Mouse (Mus musculus) forebrain, embryonic 12.5 days (tissue): ENCODE results near the gene Ywhah. TPM values are rescaled to one million over a fixed set of nuclear protein-coding genes. Genes with fewer than 3 reads are reported as not detected.
"Not testable (repeated sequence)": the region's sequence is repeated elsewhere in the genome, so short reads cannot be mapped to it uniquely, and the experiment has no call there.

Experiments used
- ATAC-seq: fragments of 200-750 bp; cut with Nextera tagmentation; 2 replicates; pipeline ENCODE4 v1.8.0; 2017; ENCODE audit warnings: moderate TSS enrichment; ENCODE audit not compliant: low FRiP score
- H3K27ac ChIP-seq: fragments of 300-500 bp; sonication (generic); 2 replicates; pipeline ENCODE4 v1.5.1; 2016; ENCODE audit warnings: mild to moderate bottlenecking
- H3K27me3 ChIP-seq: fragments of 300-500 bp; sonication (generic); 2 replicates; pipeline ENCODE4 v1.6.1; 2016; ENCODE audit warnings: mild to moderate bottlenecking
- H3K36me3 ChIP-seq: fragments of 300-500 bp; sonication (generic); replicated peaks from 2 replicates; pipeline ENCODE4 v1.6.1; 2016; ENCODE audit warnings: mild to moderate bottlenecking
- H3K4me1 ChIP-seq: fragments of 300-500 bp; sonication (generic); 2 replicates; pipeline ENCODE4 v1.6.1; 2016
- H3K4me2 ChIP-seq: fragments of 300-500 bp; sonication (generic); 2 replicates; pipeline ENCODE4 v1.6.1; 2016; ENCODE audit warnings: mild to moderate bottlenecking, moderate library complexity
- H3K4me3 ChIP-seq: fragments of 300-500 bp; sonication (generic); replicated peaks from 2 replicates; pipeline ENCODE4 v1.5.1; 2016; ENCODE audit warnings: mild to moderate bottlenecking
- H3K9ac ChIP-seq: fragments of 300-500 bp; sonication (generic); 2 replicates; pipeline ENCODE4 v1.6.1; 2016; ENCODE audit warnings: mild to moderate bottlenecking
- H3K9me3 ChIP-seq: fragments of 300-500 bp; sonication (generic); 2 replicates; pipeline ENCODE4 v1.6.1; 2016
- WGBS: fragments of 180-500 bp; shearing (Covaris S2); methylation state at CpG from one replicate; pipeline ENCODE4 v1.1.7; 2016; 5-methylcytosine and 5-hydroxymethylcytosine counted together
- polyA plus RNA-seq: library from polyadenylated mRNA; unstranded; fragments of >200 nt; fragmentation: Nextera tagmentation; extraction: Ambion mirVana; gene quantifications from 2 replicates; pipeline ENCODE4 v1.2.1, GENCODE M21; 2016

The Ywhah gene
- polyA plus RNA-seq, 1 experiment from 2014 or later, result 453 TPM

DNA sequence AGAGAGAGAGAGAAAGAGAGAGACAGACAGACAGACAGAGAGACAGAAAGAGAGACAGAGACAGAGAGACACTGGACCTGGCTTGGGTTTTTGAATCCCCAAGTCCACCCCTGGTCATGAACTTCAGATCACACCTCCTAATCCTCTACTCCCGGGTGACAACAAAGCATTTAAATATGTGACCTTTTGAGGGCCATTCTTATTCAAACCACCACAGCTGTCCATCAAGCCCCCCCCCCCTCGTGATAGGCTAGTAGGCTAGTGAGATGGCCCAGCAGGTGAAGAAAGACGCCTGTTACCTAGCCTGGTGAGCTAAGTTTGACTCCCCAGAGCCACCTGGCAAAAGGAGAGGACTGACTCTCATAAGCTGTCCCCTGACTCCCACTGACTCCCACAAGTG, 16.3 kb downstream of the Ywhah start:
- H3K27me3 ChIP-seq, result no peaks in the 10 kb centered on the region

GRCm38 (mm10) chr5:33038656-33039509, 20.3 kb downstream of the Ywhah start:
- Histone ChIP-seq H3K27ac (no peak overlapping the region), H3K36me3 (no peaks in the 10 kb centered on the region), H3K9me3 (no peaks in the 10 kb centered on the region), H3K4me3 (no peak overlapping the region), H3K9ac (no peak overlapping the region), H3K4me1 (0 out of 2 replicates have a peak, but pooled peaks cover 6% of the 10 kb centered on the region), H3K27me3 (no peaks in the 10 kb centered on the region), H3K4me2 (peak overlapping the region; percentile 47)
- WGBS, result 52% methylated on average over 13 of the region's 13 CpGs
- ATAC-seq, result no peak

More for the DNA sequence above, 16.3 kb downstream of the Ywhah start:
- ATAC-seq, result no peak
- Histone ChIP-seq H3K9me3 (no peaks in the 10 kb centered on the region), H3K27ac (no peak overlapping the region), H3K36me3 (no peaks in the 10 kb centered on the region), H3K4me2 (no peak overlapping the region), H3K4me3 (no peak overlapping the region), H3K4me1 (peaks cover 22% of the 10 kb centered on the region), H3K9ac (no peak overlapping the region)
- 46% methylated on average over 3 of the region's 3 CpGs for WGBS

DNA sequence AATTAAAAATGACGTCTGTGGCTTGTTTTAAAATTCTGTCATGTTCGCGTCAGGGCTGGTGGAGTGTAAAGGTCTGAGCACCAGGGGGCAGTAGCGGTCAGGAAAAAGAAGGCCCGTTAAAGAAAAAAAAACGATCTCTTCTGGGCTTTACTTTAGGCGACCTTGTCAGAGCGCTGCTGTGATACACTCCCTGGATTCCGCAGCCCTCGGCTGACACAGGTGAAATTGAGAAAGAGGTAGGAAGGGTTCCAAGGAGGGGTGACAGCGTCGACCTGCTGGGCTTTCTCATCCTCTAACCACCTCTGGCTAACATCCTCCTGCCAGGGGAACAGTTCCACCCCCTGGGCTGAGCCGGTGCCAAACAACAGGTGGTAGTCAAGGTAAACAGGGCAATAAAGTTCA, 20.9 kb downstream of the Ywhah start:
- peak overlapping the region; percentile 47 for H3K4me2 ChIP-seq
- no peak overlapping the region for H3K27ac ChIP-seq
- H3K4me1 ChIP-seq, result 0 out of 2 replicates have a peak, but pooled peaks cover 6% of the 10 kb centered on the region
- ATAC-seq, result 0 out of 2 replicates have a peak, but pooled peaks have one; percentile 36
- WGBS, result 6% methylated on average over 13 of the region's 13 CpGs
- H3K9ac ChIP-seq, result no peak overlapping the region
- H3K36me3 ChIP-seq, result no peaks in the 10 kb centered on the region
- H3K9me3 ChIP-seq, result no peaks in the 10 kb centered on the region
- 0 out of 2 replicates have a peak overlapping the region, but pooled peaks have one; percentile 5 for H3K4me3 ChIP-seq
- H3K27me3 ChIP-seq, result no peaks in the 10 kb centered on the region

- H3K4me2 ChIP-seq, H3K4me3 ChIP-seq, ATAC-seq, H3K4me1 ChIP-seq, H3K9ac ChIP-seq, H3K27me3 ChIP-seq, H3K9me3 ChIP-seq, H3K27ac ChIP-seq, H3K36me3 ChIP-seq: not testable (repeated sequence)
- WGBS, result 87% methylated on average over 1 of the region's 1 CpGs
Observed at GRCm38 (mm10) chr5:33040735-33041134, 22.1 kb downstream of the Ywhah start.

- H3K9ac ChIP-seq, result no peak overlapping the region
- no peaks in the 10 kb centered on the region for H3K36me3 ChIP-seq
- ATAC-seq, result no peak
- H3K27ac ChIP-seq, result no peak overlapping the region
- H3K4me1 ChIP-seq, result 0 out of 2 replicates have a peak, but pooled peaks cover 6% of the 10 kb centered on the region
- 0 out of 2 replicates have a peak, but pooled peaks cover 3% of the 10 kb centered on the region for H3K9me3 ChIP-seq
- no peak overlapping the region for H3K4me2 ChIP-seq
- no peaks in the 10 kb centered on the region for H3K27me3 ChIP-seq
- 75% methylated on average over 10 of the region's 10 CpGs for WGBS
- H3K4me3 ChIP-seq, result no peak overlapping the region
Observed at GRCm38 (mm10) chr5:33043397-33043796, 24.8 kb downstream of the Ywhah start.

- Histone ChIP-seq H3K9me3 (0 out of 2 replicates have a peak, but pooled peaks cover 3% of the 10 kb centered on the region), H3K27me3 (no peaks in the 10 kb centered on the region), H3K4me2 (no peak overlapping the region), H3K9ac (no peak overlapping the region), H3K4me3 (no peak overlapping the region), H3K36me3 (no peaks in the 10 kb centered on the region), H3K27ac (no peak overlapping the region), H3K4me1 (no peaks in the 10 kb centered on the region)
- ATAC-seq, result no peak
- WGBS, result 93% methylated on average over 12 of the region's 12 CpGs
Observed at GRCm38 (mm10) chr5:33044636-33045315, 26.2 kb downstream of the Ywhah start.

DNA sequence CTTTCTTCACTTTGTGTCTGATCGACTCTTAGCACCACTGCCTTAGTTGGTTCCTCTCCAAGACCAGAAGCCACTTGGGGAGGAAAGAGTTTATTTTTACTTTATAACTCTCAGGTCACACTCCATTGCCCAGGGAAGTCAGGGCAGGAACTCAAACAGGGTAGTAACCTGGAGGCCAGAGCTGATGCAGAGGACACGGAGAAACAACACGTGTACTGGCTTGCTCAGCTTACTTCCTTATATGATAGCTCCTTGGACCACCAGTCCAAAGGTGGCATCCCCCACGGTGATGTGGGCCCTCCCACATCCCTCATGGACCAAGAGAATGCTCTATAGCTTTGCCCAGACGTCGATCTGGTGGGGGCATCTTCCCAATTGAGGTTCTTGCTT, 26.7 kb downstream of the Ywhah start:
- WGBS, result 91% methylated on average over 6 of the region's 6 CpGs
- no peak for ATAC-seq
- no peaks in the 10 kb centered on the region for H3K36me3 ChIP-seq
- H3K9me3 ChIP-seq, result 0 out of 2 replicates have a peak, but pooled peaks cover 3% of the 10 kb centered on the region
- no peak overlapping the region for H3K9ac ChIP-seq
- no peak overlapping the region for H3K4me2 ChIP-seq
- H3K27me3 ChIP-seq, result no peaks in the 10 kb centered on the region
- no peaks in the 10 kb centered on the region for H3K4me1 ChIP-seq
- H3K27ac ChIP-seq, result no peak overlapping the region
- H3K4me3 ChIP-seq, result no peak overlapping the region

- H3K4me2 ChIP-seq, result no peak overlapping the region
- H3K27me3 ChIP-seq, result no peaks in the 10 kb centered on the region
- no peaks in the 10 kb centered on the region for H3K4me1 ChIP-seq
- ATAC-seq, result no peak
- no peak overlapping the region for H3K27ac ChIP-seq
- no peaks in the 10 kb centered on the region for H3K36me3 ChIP-seq
- H3K4me3 ChIP-seq, result no peak overlapping the region
- no peaks in the 10 kb centered on the region for H3K9me3 ChIP-seq
- 83% methylated on average over 14 of the region's 14 CpGs for WGBS
- no peak overlapping the region for H3K9ac ChIP-seq
Observed at GRCm38 (mm10) chr5:33052849-33053582, 34.4 kb downstream of the Ywhah start.

- Histone ChIP-seq H3K9ac (no peak overlapping the region), H3K27me3 (no peaks in the 10 kb centered on the region), H3K4me1 (no peaks in the 10 kb centered on the region), H3K4me3 (no peak overlapping the region), H3K27ac (no peak overlapping the region), H3K4me2 (no peak overlapping the region), H3K36me3 (no peaks in the 10 kb centered on the region), H3K9me3 (no peaks in the 10 kb centered on the region)
- 87% methylated on average over 10 of the region's 10 CpGs for WGBS
- no peak for ATAC-seq
Observed at GRCm38 (mm10) chr5:33056126-33056765, 37.6 kb downstream of the Ywhah start.

DNA sequence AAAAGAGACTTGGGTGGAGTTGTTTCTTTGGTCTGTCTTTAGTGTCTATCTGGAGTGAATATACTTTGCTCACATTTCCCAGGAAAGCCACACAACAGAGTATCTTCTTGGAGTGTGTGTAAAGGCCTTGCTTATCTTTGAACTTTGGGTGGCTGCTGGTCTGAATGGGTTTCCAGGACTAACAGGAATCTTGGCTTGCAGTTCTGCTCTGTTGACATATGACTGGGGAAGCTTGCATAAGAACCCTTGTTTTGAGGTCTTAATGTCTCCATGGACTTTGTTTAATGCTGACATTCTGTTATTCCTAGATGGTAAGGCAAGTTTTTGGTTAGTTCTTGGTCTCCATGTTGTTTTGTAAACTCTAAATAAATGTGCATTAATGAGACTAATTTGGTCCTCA, 51.5 kb downstream of the Ywhah start:
- no peak overlapping the region for H3K4me2 ChIP-seq
- no peaks in the 10 kb centered on the region for H3K27me3 ChIP-seq
- no peak overlapping the region for H3K4me3 ChIP-seq
- H3K9me3 ChIP-seq, result no peaks in the 10 kb centered on the region
- ATAC-seq, result no peak
- no peaks in the 10 kb centered on the region for H3K4me1 ChIP-seq
- H3K36me3 ChIP-seq, result no peaks in the 10 kb centered on the region
- no peak overlapping the region for H3K27ac ChIP-seq
- H3K9ac ChIP-seq, result no peak overlapping the region

DNA sequence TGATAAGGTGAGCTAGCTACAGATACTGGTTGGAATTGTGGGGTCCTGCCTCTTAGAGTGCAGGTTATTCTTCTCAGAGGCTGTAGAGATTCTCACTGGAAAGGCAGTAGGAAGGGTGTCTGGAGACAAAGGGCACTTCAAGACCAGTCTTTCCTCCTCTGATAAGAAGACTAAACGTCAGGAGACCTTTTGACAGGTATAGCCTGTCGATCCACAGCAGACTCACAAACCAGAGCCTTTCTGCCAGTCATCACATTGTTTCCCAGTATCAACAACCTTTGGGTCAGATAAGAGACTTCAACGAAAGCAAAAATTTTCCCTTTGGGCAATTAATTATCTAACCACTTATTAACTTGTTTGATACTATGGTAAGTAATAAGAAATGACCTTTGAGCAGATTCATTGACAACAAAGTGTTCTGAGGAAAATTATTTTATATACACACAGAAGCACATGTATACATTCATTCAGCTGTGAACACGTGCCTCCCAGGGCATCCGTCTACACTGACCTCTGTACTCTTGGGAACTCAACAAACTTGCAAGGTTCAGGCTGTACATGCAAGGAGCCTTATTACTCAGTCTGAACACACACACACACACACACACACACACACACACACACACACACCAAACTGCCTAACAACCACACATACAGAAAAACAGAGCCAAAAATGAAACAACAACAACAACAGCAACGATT, 58.0 kb downstream of the Ywhah start:
- ATAC-seq, result no peak
- no peak overlapping the region for H3K4me3 ChIP-seq
- no peak overlapping the region for H3K4me2 ChIP-seq
- no peaks in the 10 kb centered on the region for H3K4me1 ChIP-seq
- 93% methylated on average over 6 of the region's 6 CpGs for WGBS
- H3K36me3 ChIP-seq, result no peaks in the 10 kb centered on the region
- no peak overlapping the region for H3K9ac ChIP-seq
- no peak overlapping the region for H3K27ac ChIP-seq
- H3K9me3 ChIP-seq, result no peaks in the 10 kb centered on the region
- H3K27me3 ChIP-seq, result no peaks in the 10 kb centered on the region
